Mouse (Mus musculus) liver, adult 2 months (tissue): ENCODE measurements around the gene Btnl2.

Source experiments
- CTCF ChIP-seq: fragments of 200-500 bp; IDR thresholded peaks from 2 replicates; pipeline ENCODE4 v1.5.1; 2011; ENCODE audit warnings: low read depth, low read length, control low read depth
- POLR2A ChIP-seq: fragments of 200-500 bp; IDR thresholded peaks from 2 replicates; pipeline ENCODE4 v1.6.1; 2011; ENCODE audit warnings: low read length, control low read depth; ENCODE audit not compliant: insufficient read depth; ENCODE audit errors: extremely low read depth

DNA sequence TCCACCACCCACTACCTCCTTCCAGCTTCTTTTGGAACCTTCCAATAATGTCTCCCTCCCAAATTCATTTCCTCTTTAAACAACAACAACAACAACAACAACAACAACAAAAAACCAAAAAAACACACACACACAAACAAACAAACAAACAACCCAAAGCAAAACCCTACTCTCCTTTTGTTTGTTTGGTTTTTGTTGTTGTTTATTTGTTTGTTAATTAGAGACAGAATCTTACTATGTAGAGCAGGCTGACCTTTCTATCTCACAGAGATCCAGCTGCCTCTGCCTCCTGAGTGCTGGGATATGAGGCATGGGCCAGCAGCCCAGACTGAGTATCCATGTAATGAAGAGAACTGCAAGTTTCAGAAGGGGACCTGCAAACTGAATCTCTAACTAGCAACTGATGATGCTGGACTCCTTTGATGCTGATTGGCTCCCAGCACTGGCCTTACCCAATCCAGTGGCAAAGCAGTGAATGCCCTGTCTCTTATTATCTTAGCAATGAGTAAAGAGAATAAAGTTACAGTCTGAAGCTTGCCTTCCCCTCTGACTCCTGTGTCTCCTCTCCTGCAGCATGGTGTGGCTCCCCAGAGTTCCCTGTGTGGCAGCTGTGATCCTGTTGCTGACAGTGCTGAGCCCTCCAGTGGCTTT lies 49.1 kb upstream of the Btnl2 start, which contains the start of gene H2-Eb1:
- TF ChIP-seq CTCF, result no peak
- TF ChIP-seq POLR2A, result no peak
